In the genomic region with DNA sequence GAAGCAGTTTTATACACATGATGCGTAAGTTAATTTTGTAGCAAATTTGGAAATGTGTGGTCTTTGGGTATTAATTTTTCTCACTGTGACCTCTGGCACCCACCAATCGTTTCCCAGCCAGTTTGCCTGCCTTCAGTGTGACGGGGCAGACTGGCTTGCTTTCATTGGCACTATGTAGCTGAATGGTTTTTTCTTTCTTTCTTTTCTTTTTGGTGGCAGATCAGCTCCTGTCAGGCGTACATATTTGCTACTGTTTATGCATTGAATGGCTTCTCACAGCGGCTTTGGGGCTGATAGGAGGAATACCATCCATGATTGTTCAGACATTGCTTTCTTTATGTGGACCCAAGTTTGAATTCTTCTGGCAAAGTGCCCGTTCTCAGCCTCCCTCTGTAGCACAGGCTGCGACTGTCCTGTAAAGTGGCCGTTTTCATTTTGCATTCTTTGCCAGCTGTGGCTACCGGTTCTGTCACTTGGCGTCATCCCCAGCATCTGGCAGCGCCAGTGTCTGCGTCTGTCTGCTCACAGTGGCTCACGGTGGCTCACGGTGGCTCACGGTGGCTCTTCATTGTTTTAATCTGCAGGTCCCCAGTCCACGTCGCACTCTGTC, we compare ENCODE assay signal across 14 mouse cellular contexts. TPM values are rescaled to one million over a fixed set of nuclear protein-coding genes. Genes with fewer than 3 reads are reported as not detected.
DNase-seq lines count a peak whose midpoint lies in the region; ATAC-seq and TF ChIP-seq lines count a peak whose summit lies in the region.
"Had no signal": no experiment of that assay in that cellular context is flagged by ENCODE, and none has a peak within 500 bp of the region (broad histone marks: within the 10 kb centered on the region; RNA-seq: fewer than 3 reads in every experiment).

No protein-coding gene starts in this region.

- intact Hi-C loops in gastrocnemius, adult 2 months (cut with DNase I): no loop called here

- no peak for TF ChIP-seq POLR2A in lung, adult 2 months (IDR thresholded peaks at IDR 0.05; ENCODE audit: borderline replicate concordance, extremely low read depth, low read depth, low read length)

- DNase-seq in cerebellum, postnatal 14 days: peak; percentile 44 to 47
- DNase-seq in cerebellum, adult 9-10 months: no peak
- no peak for DNase-seq in lung, adult 2 months
- DNase-seq in forebrain, postnatal 0 days: peak; percentile 33
- DNase-seq in midbrain, postnatal 0 days (ENCODE audit: low spot score): peak; percentile 70
- no peak for DNase-seq in adipocyte (ENCODE audit: low spot score)
- no peak for DNase-seq in gastrocnemius, adult 2 months
- DNase-seq: adrenal gland, postnatal 36 days; heart, postnatal 10 days; kidney, postnatal 4 days; layer of hippocampus, postnatal 36 days; lung, postnatal 4 days had no signal

- H3K36me3 ChIP-seq in lung, embryonic 15.5 days: no peaks in the 10 kb centered on the region
- peaks cover 11% of the 10 kb centered on the region; the same call in 1 of the 2 replicates for H3K36me3 ChIP-seq in forebrain, postnatal 0 days (ENCODE audit: insufficient read depth)
- 0 out of 2 replicates have a peak, but pooled peaks cover 3% of the 10 kb centered on the region for H3K36me3 ChIP-seq in midbrain, postnatal 0 days (ENCODE audit: insufficient read depth, low read length)

- H3K27me3 ChIP-seq in lung, embryonic 15.5 days: no peaks in the 10 kb centered on the region
- no peaks in the 10 kb centered on the region for H3K27me3 ChIP-seq in forebrain, postnatal 0 days (ENCODE audit: insufficient read depth, low read length)
- no peaks in the 10 kb centered on the region for H3K27me3 ChIP-seq in midbrain, postnatal 0 days (ENCODE audit: insufficient read depth, low read length)

- no peak for TF ChIP-seq CTCF in lung, adult 2 months (IDR thresholded peaks at IDR 0.05; ENCODE audit: insufficient read depth, low read length)
- no peak for TF ChIP-seq CTCF in forebrain, postnatal 0 days (IDR thresholded peaks at IDR 0.05; ENCODE audit: low read depth)
- no peak for TF ChIP-seq CTCF in midbrain, postnatal 0 days (IDR thresholded peaks at IDR 0.05)
- TF ChIP-seq CTCF in gastrocnemius, adult 2 months (IDR thresholded peaks at IDR 0.05): no peak

- 0 out of 2 replicates have a peak overlapping the region, but pooled peaks have one; percentile 13 for H3K4me2 ChIP-seq in lung, embryonic 15.5 days
- H3K4me2 ChIP-seq in forebrain, postnatal 0 days (ENCODE audit: low read depth): 0 out of 2 replicates have a peak overlapping the region, but pooled peaks have one; percentile 2
- no peak overlapping the region for H3K4me2 ChIP-seq in midbrain, postnatal 0 days (ENCODE audit: low read depth, low read length, poor library complexity, severe bottlenecking)

- peak overlapping the region; percentile 38; the same call in 1 of the 2 replicates for H3K27ac ChIP-seq in lung, embryonic 15.5 days
- no peak overlapping the region for H3K27ac ChIP-seq in forebrain, postnatal 0 days (ENCODE audit: low read depth, low read length)
- H3K27ac ChIP-seq in midbrain, postnatal 0 days (ENCODE audit: low read depth, low read length): no peak overlapping the region
- no peak overlapping the region for H3K27ac ChIP-seq in gastrocnemius, adult 2 months

- no peaks in the 10 kb centered on the region for H3K9me3 ChIP-seq in lung, embryonic 15.5 days
- no peaks in the 10 kb centered on the region for H3K9me3 ChIP-seq in forebrain, postnatal 0 days (ENCODE audit: low read length)
- H3K9me3 ChIP-seq in midbrain, postnatal 0 days (ENCODE audit: low read length): no peaks in the 10 kb centered on the region

- WGBS in lung, embryonic 15.5 days: 47% methylated on average over 17 of the region's 17 CpGs
- WGBS in lung, adult 2 months: 73% methylated on average over 17 of the region's 17 CpGs
- WGBS in forebrain, postnatal 0 days: 30% methylated on average over 17 of the region's 17 CpGs
- 64% methylated on average over 17 of the region's 17 CpGs for WGBS in midbrain, postnatal 0 days

- ATAC-seq in lung, embryonic 15.5 days (ENCODE audit: borderline replicate concordance, extremely low read depth, low FRiP score, low TSS enrichment): no peak
- ATAC-seq in forebrain, postnatal 0 days: peak; percentile 38; the same call in 1 of the 2 replicates
- no peak for ATAC-seq in midbrain, postnatal 0 days (ENCODE audit: low FRiP score)
- ATAC-seq: intestine, postnatal 0 days had no signal

- H3K9ac ChIP-seq in lung, embryonic 15.5 days: no peak overlapping the region
- no peak overlapping the region for H3K9ac ChIP-seq in forebrain, postnatal 0 days
- H3K9ac ChIP-seq in midbrain, postnatal 0 days (replicated peaks; ENCODE audit: low read length, poor library complexity, severe bottlenecking): no peak overlapping the region

- no peak overlapping the region for H3K4me3 ChIP-seq in lung, embryonic 15.5 days
- H3K4me3 ChIP-seq in lung, adult 2 months (replicated peaks; ENCODE audit: extremely low read depth, low read depth, low read length): no peak overlapping the region
- no peak overlapping the region for H3K4me3 ChIP-seq in forebrain, postnatal 0 days (ENCODE audit: low read depth, low read length)
- no peak overlapping the region for H3K4me3 ChIP-seq in midbrain, postnatal 0 days (ENCODE audit: low read depth, low read length)
- no peak overlapping the region for H3K4me3 ChIP-seq in gastrocnemius, adult 2 months

- peaks cover 66% of the 10 kb centered on the region for H3K4me1 ChIP-seq in lung, embryonic 15.5 days
- H3K4me1 ChIP-seq in lung, adult 2 months (ENCODE audit: control insufficient read depth, insufficient read depth, low read length): peaks cover 3% of the 10 kb centered on the region; the same call in 1 of the 2 replicates
- H3K4me1 ChIP-seq in forebrain, postnatal 0 days (ENCODE audit: insufficient read depth): peaks cover 3% of the 10 kb centered on the region; the same call in 1 of the 2 replicates
- H3K4me1 ChIP-seq in midbrain, postnatal 0 days (ENCODE audit: insufficient read depth, low read length): no peaks in the 10 kb centered on the region

RNA-seq across cellular contexts. Expression of a gene that starts 38.1 kb away (rescaled TPM):
- polyA plus RNA-seq in lung, embryonic 15.5 days (2015; fragmentation: Nextera tagmentation; extraction: Ambion mirVana): 625 and 654 TPM in 2 replicates
- 163 and 215 TPM in 2 replicates for polyA plus RNA-seq in lung, adult 2 months (2012; rRNA removed)
- total RNA-seq in forebrain, postnatal 0 days (2014; rRNA removed): 676 and 725 TPM in 2 replicates
- polyA plus RNA-seq in forebrain, postnatal 0 days (2015; fragmentation: Nextera tagmentation; extraction: Ambion mirVana): 575 and 682 TPM in 2 replicates
- 574 and 673 TPM in 2 replicates for total RNA-seq in midbrain, postnatal 0 days (2014; rRNA removed)
- polyA plus RNA-seq in midbrain, postnatal 0 days (2015; fragmentation: Nextera tagmentation; extraction: Ambion mirVana): 603 and 649 TPM in 2 replicates
- total RNA-seq in gastrocnemius, adult 2 months (2021): 100 to 1,000 TPM; 131 to 151 TPM

Comparison
In these comparisons a context has a peak if more than half of its experiments do, and no peak if none do; other contexts are left out.
1. DNase-seq: peak in cerebellum, postnatal 14 days (2 of 2), forebrain, postnatal 0 days (single experiment) and midbrain, postnatal 0 days (single experiment); none in cerebellum, adult 9-10 months (single experiment), lung, adult 2 months (single experiment), adipocyte (single experiment) and gastrocnemius, adult 2 months (single experiment).